Mouse (Mus musculus): ENCODE measurements around the gene Cma1. TPM values are rescaled to one million over a fixed set of nuclear protein-coding genes. Genes with fewer than 3 reads are reported as not detected.
A peak's percentile ranks its signal among the peaks of the same experiment; 100 is the strongest.

The Cma1 gene
- total and polyA plus RNA-seq, 2 experiments from 2014 or later, result 4.4 to 22.1 TPM

GRCm38 (mm10) chr14:55926847-55927246 lies 17.6 kb downstream of the Cma1 start:
- DNase-seq (ENCODE audit: low spot score) (no peak), ATAC-seq (ENCODE audit: insufficient read depth, low read depth) (no peak)
- Histone ChIP-seq H3K27me3 (ENCODE audit: control insufficient read depth, insufficient read depth, low read length) (no peaks in the 10 kb centered on the region), H3K4me2 (ENCODE audit: low read depth, low read length) (no peak overlapping the region), H3K9me3 (replicated peaks; ENCODE audit: control insufficient read depth, low read length) (no peaks in the 10 kb centered on the region), H3K36me3 (replicated peaks; ENCODE audit: control insufficient read depth, insufficient read depth, low read length) (no peaks in the 10 kb centered on the region), H3K9ac (replicated peaks; ENCODE audit: low read depth, low read length) (no peak overlapping the region), H3K4me1 (ENCODE audit: control insufficient read depth, insufficient read depth) (no peaks in the 10 kb centered on the region), H3K27ac (ENCODE audit: low read depth) (no peak overlapping the region), H3K4me3 (ENCODE audit: low read depth, low read length) (no peak overlapping the region)
- no peak for TF ChIP-seq CTCF (IDR thresholded peaks at IDR 0.05; ENCODE audit: low read depth)
- TF ChIP-seq EP300 (IDR thresholded peaks at IDR 0.05; ENCODE audit: low read depth), result no peak
- WGBS, result 83% methylated on average over 4 of the region's 4 CpGs

GRCm38 (mm10) chr14:55922475-55923232 lies 21.8 kb downstream of the Cma1 start:
- no peak for ATAC-seq (ENCODE audit: insufficient read depth, low read depth)
- DNase-seq (ENCODE audit: low spot score), result no peak
- Histone ChIP-seq H3K9ac (replicated peaks; ENCODE audit: low read depth, low read length) (no peak overlapping the region), H3K27ac (ENCODE audit: low read depth) (no peak overlapping the region), H3K36me3 (replicated peaks; ENCODE audit: control insufficient read depth, insufficient read depth, low read length) (no peaks in the 10 kb centered on the region), H3K4me2 (ENCODE audit: low read depth, low read length) (no peak overlapping the region), H3K4me1 (ENCODE audit: control insufficient read depth, insufficient read depth) (no peaks in the 10 kb centered on the region), H3K4me3 (ENCODE audit: low read depth, low read length) (no peak overlapping the region), H3K9me3 (replicated peaks; ENCODE audit: control insufficient read depth, low read length) (no peaks in the 10 kb centered on the region), H3K27me3 (ENCODE audit: control insufficient read depth, insufficient read depth, low read length) (no peaks in the 10 kb centered on the region)
- WGBS, result 22% methylated on average over 7 of the region's 7 CpGs
- TF ChIP-seq CTCF (IDR thresholded peaks at IDR 0.05; ENCODE audit: low read depth) (no peak), EP300 (IDR thresholded peaks at IDR 0.05; ENCODE audit: low read depth) (no peak)

GRCm38 (mm10) chr14:55918240-55919082 lies 26.0 kb downstream of the Cma1 start:
- H3K27ac ChIP-seq (ENCODE audit: low read depth), result no peak overlapping the region
- H3K36me3 ChIP-seq (replicated peaks; ENCODE audit: control insufficient read depth, insufficient read depth, low read length), result no peaks in the 10 kb centered on the region

DNA sequence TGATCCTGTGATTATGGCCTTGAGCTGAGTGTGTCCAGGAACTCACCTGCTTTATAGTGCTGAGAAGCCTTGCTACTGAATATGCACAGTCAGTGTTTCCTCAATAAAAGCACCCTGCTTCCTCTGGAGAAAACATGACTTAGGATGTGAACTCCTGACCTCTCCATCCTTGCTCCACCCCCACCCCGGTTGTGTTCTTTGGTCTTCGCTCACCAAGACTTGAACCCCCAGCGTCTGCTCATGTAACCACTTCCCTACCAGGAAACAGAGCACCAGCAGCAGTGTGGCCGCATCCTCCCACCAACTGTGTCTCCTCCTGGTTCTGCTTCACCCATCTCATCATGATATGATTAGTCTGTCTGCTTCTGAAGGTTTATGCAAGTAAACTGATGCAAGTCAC lies 31.1 kb downstream of the Cma1 start:
- 50% methylated on average over 4 of the region's 4 CpGs for WGBS
- H3K4me1 ChIP-seq (ENCODE audit: control insufficient read depth, insufficient read depth), result no peaks in the 10 kb centered on the region
- H3K36me3 ChIP-seq (replicated peaks; ENCODE audit: control insufficient read depth, insufficient read depth, low read length), result no peaks in the 10 kb centered on the region
- ATAC-seq (ENCODE audit: insufficient read depth, low read depth) (no peak), DNase-seq (ENCODE audit: low spot score) (no peak)
- no peaks in the 10 kb centered on the region for H3K27me3 ChIP-seq (ENCODE audit: control insufficient read depth, insufficient read depth, low read length)
- H3K4me3 ChIP-seq (ENCODE audit: low read depth, low read length), result no peak overlapping the region
- H3K9ac ChIP-seq (replicated peaks; ENCODE audit: low read depth, low read length), result no peak overlapping the region
- no peak overlapping the region for H3K4me2 ChIP-seq (ENCODE audit: low read depth, low read length)
- TF ChIP-seq CTCF (IDR thresholded peaks at IDR 0.05; ENCODE audit: low read depth) (no peak), EP300 (IDR thresholded peaks at IDR 0.05; ENCODE audit: low read depth) (no peak)
- H3K27ac ChIP-seq (ENCODE audit: low read depth), result no peak overlapping the region
- no peaks in the 10 kb centered on the region for H3K9me3 ChIP-seq (replicated peaks; ENCODE audit: control insufficient read depth, low read length)

More at GRCm38 (mm10) chr14:55918240-55919082, 26.0 kb downstream of the Cma1 start:
- no peak overlapping the region for H3K4me3 ChIP-seq (ENCODE audit: low read depth, low read length)
- H3K9ac ChIP-seq (replicated peaks; ENCODE audit: low read depth, low read length), result no peak overlapping the region
- WGBS, result 38% methylated on average over 14 of the region's 14 CpGs
- no peaks in the 10 kb centered on the region for H3K9me3 ChIP-seq (replicated peaks; ENCODE audit: control insufficient read depth, low read length)
- no peaks in the 10 kb centered on the region for H3K27me3 ChIP-seq (ENCODE audit: control insufficient read depth, insufficient read depth, low read length)
- TF ChIP-seq CTCF (IDR thresholded peaks at IDR 0.05; ENCODE audit: low read depth) (peak; percentile 95), EP300 (IDR thresholded peaks at IDR 0.05; ENCODE audit: low read depth) (no peak)
- no peaks in the 10 kb centered on the region for H3K4me1 ChIP-seq (ENCODE audit: control insufficient read depth, insufficient read depth)
- DNase-seq (ENCODE audit: low spot score) (peak; percentile 86), ATAC-seq (ENCODE audit: insufficient read depth, low read depth) (peak; percentile 69)
- no peak overlapping the region for H3K4me2 ChIP-seq (ENCODE audit: low read depth, low read length)

DNA sequence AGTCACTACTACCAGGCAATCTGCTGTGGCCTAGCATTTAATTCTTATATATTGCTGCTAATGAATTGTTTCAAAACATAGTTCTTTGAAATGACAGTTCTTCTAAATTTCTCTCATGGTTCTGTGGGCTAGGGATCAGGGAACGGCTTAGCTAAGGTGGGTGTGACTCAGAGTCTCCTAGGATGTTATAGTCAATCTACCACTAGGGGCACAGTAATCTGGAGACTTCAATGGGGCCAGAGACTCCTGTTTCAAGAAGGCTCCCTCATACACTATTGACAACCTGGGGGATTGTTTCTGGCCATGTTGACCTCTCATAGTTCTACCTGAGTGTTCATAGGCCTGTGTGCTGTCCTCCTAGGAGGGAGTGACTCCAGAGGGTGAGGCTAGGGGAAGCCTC lies 39.0 kb downstream of the Cma1 start:
- H3K27me3 ChIP-seq (ENCODE audit: control insufficient read depth, insufficient read depth, low read length), result no peaks in the 10 kb centered on the region
- H3K4me3 ChIP-seq (ENCODE audit: low read depth, low read length), result no peak overlapping the region
- no peak overlapping the region for H3K4me2 ChIP-seq (ENCODE audit: low read depth, low read length)
- H3K9ac ChIP-seq (replicated peaks; ENCODE audit: low read depth, low read length), result no peak overlapping the region
- no peaks in the 10 kb centered on the region for H3K9me3 ChIP-seq (replicated peaks; ENCODE audit: control insufficient read depth, low read length)
- 0% methylated on average over 1 of the region's 1 CpGs for WGBS
- H3K27ac ChIP-seq (ENCODE audit: low read depth), result no peak overlapping the region
- DNase-seq (ENCODE audit: low spot score) (no peak), ATAC-seq (ENCODE audit: insufficient read depth, low read depth) (no peak)
- TF ChIP-seq CTCF (IDR thresholded peaks at IDR 0.05; ENCODE audit: low read depth), result peak; percentile 45
- no peak for TF ChIP-seq EP300 (IDR thresholded peaks at IDR 0.05; ENCODE audit: low read depth)
- no peaks in the 10 kb centered on the region for H3K36me3 ChIP-seq (replicated peaks; ENCODE audit: control insufficient read depth, insufficient read depth, low read length)
- peaks cover 4% of the 10 kb centered on the region for H3K4me1 ChIP-seq (ENCODE audit: control insufficient read depth, insufficient read depth)

All from heart, postnatal 0 days (tissue).